Mouse (Mus musculus) embryo, embryonic 10 days (tissue): ENCODE measurements around the gene Pheta1.

ENCODE experiments used
- DNase-seq: peaks from one replicate; pipeline ENCODE4 v3.0.0-alpha.2; 2015; ENCODE audit warnings: low spot score

Gene Pheta1

DNA sequence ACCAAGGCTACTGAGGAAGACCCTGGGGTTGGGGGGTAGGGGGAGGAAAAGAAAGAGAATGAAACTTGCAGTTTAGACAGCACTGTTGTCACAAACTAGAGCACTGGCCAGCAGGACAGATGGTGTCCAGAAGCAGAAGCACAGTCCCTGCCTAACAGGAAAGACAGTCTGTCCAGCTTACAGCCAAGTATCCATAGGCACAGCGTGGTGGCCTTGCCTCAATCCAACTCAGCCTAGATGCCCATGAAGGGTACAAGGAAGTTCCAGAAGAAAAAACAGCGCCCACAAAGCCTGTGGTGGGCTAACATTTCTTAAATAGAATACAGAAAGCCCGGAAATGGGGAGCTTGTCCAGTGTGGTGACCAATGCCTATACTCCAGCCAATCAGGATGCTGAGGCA lies 23.2 kb upstream of the Pheta1 start:
- DNase-seq, result no peak

DNA sequence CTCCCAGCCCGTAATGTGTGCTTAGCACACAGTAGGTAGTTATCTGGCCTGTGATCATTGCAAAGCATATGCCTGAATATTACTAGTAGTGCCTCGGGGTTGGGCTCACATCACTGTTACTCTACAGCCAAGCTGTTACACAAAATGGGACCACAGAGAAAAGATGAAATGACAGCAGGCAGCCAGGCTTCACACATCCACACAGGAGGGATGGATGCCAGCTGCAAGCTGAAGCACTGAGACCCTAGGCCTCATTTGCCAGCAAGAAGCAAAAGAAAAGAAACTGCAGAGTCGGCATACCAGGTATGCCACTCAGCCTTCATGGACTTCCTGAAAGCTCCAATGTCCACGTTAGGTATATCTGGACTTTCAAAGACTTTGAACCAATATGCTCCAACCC lies 20.9 kb upstream of the Pheta1 start:
- DNase-seq, result no peak

DNA sequence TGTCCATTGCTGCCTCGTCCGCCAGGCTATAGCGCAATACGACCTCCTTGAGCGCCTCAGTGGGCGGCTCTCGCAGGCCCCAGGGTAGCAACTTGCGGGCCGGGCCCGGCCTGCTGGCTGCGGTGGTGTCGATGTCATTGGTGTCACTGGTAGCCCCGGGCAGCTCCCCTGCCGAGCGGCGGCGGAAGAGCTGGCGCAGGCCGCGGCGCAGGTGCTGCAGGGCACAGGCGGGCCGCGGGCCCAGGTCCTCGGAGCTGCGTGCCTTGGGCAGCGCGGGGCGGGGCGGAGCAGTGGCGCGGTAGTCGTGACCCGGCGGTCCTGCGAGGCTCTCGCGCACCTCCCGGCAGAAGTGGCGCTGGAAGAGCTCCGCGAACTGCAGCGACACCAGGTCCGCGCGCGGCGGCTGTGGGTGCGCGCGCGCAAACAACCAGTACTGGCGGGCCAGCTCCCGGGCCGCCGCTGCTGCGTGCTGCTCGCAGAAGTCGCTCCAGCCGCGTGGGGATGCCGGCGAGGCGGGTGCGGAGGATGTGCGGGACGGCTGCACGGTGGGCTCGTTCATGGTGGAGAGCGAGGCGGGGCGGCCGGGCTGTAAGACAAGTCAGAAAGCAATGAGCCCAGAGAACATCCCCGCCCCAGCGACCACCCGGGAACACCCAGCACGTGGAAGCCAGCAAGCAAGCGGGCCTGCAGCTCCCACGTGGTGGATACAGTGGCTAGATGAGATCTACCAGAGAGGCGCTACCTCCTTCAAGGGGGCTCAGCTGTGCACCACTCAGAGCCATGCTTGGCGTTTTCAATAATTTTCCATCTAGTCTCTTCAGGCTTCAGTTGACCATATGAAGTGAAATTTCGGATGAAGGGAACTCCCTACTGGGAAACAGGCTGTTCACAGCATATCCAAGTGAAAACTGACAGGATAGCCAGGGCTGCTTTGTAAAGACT lies 20.0 kb upstream of the Pheta1 start:
- peak; percentile 51 for DNase-seq

DNA sequence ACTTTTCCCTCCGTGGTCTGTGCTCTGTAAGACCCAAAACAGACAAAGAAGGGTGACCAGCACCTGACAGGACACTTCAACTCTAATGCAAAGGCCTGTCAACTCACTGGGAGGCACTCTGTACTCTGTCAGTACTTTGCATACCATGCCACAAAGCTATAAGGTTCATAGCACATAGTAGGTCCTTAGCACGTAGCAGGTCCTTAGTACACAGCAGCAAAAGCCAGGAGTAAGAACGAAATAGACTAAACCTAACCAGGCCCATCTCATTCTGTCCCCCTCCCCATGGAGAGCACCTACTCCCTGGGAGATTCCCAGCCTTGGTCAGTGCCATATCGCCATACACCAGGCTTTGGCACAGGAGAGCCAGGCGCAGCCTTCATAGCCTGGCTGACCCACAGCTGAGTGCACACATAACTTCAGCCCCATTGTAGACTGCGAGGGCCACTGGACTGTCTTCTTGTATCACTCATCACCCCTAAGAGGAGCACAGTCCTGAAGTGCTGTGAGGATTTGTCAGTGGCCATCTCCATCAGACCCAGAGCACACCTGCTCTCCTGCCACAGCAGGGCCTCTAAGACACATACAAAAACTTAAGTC lies 17.7 kb upstream of the Pheta1 start:
- no peak for DNase-seq

DNA sequence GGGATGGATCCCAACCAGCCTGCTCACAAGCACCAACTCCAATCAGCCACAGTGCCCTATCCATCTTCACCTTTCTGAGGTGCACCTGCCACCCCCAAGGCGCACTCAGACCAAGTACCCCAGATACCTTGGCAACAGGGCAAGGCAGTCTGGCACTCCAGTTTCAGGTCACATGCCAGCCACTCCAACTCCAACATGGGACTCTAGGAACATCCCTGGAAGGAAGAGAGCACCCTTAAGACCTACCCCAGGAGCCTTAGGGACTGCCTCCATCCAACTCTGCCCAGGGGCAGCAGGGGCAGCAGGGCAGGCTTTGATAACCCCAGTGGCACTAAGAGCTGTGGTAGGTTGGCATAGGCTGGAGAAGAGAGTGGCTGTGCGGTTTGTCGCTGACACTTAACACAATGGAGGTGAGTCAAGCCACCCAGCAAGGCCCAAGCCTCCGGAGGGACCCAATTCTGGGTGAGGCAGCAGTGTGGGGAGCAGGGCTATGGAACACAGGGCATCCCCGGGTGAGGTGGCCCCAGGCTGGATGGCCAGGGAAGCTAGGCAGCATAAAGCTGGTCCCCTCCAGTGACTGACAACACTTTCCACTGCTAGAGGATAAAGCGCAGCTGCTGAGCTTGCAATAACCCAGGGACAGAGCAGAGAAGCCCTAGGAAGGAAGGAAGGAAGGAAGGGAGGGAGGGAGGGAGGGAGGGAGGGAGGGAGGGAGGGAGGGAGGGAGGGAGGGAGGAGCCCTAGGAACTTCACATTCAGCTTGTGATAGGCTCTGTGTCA lies 16.2 kb upstream of the Pheta1 start:
- no peak for DNase-seq

DNA sequence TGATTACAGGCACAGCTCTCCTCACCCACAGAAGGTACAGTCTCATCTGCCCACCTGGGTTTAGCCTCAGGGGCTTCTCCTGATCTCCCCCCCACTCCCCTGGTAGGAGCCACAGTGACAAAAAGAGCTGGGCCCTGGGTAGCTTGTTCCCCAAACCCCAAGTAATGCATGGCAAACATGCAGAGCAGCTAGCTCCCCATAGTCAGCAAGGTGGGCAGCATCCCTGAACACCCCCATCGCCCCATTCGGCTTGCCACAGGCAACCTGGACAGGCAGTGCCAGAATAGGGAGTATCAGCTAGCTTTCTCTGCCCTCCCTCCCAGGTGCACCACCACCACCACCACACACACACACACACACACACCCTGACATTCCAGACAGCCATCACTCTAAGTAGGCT lies 15.6 kb upstream of the Pheta1 start:
- DNase-seq, result no peak

DNA sequence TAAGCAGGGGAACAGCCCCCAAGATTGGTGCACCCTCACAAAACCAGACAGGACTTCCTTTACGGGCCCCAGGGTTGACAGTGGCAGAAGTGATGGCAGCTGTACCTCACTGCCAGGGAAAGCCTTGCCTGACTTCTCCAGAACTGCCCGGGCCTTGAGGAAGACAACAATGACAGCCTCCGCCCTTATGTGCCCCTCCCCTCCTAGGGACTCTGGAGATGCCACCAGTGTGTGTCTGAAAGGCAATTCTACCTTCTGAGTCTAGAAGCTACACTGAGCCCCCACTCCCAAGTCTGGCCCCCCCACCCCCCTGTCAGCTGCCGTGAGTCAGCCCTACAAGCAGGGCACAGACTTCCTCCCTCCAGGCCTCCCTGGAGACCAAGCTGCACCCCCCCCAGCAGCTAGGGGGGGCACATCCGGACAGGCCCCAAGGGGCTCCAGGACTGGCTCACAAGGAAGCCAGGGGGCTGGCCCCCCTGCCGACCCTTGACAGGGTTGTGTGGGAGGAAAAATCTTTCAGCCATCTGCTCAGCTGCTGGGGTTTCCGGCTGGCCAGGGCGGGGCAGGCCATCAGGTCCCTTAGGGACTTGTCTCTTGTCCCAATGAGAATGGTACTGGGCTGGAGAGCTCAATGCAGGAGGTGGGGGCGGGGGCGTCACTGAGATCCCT lies 15.1 kb upstream of the Pheta1 start:
- DNase-seq, result no peak

DNA sequence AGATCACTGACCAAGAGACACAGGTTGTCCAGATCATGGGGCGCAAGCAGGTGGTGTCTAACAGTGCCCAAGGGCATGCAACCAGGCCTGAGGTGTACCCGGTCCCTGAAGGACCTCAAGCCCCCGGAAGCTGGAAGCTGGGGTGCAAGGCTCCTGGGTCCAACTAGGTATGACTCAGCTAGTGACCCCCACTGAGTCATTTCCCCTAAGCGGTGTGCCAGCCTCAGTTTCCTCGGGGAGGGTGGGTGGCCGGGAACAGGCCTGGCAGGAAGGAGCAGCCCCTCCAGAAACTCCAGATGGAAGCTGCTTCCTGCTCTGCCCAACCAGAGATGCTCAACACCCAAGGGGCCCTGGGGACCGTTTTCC lies 14.6 kb upstream of the Pheta1 start:
- no peak for DNase-seq

DNA sequence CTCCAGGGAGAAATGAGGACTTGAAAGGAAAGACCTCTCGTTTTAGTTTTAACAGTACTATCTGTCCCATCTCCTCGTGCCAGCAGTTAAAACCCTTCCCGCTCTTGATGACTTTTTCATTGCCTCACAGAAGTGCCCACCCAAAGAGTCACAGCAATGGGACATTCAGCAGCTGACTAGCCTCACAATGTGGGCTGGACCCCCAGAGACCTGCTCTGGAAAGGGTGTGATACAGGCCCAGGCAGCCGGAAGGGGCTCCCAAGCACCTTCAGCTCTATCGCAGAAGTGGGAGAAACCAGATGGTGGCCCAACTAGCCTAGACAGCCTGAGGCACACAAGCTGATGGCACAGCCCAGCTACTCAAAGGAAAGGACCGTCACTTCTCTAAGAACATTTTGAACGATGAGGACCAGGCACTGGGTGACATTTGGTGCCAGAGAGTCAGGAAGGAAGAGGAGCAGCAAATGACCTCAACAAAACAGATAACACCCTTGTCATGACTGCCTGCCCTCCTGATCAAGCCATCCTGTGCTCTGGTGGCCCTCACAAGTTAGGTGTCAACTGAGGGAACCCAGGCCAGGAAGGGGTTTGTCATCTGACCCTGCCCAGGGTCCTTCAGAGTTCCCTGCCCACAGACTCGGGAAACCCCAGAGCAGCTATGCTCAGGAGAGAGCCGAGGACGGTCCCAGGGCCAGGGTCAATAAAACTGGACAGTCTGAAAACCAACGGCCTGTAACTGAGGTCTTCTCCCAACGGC lies 13.6 kb upstream of the Pheta1 start:
- DNase-seq, result no peak

DNA sequence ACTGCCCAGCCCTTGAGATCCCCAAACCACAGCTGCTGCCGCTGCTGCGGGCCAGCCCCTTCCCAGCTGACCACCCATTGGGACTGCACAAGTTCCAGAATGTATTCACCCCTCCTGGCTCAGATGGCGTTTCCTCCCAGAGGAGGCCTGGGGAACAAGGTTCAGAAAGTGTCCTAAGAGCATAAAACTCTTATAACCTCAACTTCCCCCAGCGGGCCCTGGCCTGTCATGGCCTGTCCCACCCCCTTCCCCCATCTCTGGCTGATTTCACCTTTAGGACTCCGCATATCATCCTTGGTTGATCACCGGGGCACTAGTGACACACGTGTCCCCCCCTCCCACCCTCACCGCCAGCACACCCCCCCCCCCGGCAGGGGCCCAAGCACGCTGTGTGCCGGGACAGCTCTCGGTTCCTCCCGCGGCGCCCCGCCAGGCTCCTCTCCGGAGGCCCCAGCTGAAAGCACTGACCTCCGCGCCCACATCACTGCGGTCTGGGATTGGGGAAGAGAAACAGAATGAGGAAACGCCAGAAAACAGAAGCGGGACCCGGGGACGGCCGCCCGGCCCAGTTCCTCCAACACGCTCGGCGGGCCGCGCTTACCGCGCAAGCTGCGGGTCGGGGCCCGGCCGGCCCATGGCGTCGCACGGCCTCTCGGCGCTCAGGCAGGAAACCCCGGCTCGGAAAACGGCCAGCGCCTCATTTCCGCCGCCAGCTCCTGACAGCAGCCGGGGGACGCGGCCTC lies 12.7 kb upstream of the Pheta1 start:
- DNase-seq, result no peak

DNA sequence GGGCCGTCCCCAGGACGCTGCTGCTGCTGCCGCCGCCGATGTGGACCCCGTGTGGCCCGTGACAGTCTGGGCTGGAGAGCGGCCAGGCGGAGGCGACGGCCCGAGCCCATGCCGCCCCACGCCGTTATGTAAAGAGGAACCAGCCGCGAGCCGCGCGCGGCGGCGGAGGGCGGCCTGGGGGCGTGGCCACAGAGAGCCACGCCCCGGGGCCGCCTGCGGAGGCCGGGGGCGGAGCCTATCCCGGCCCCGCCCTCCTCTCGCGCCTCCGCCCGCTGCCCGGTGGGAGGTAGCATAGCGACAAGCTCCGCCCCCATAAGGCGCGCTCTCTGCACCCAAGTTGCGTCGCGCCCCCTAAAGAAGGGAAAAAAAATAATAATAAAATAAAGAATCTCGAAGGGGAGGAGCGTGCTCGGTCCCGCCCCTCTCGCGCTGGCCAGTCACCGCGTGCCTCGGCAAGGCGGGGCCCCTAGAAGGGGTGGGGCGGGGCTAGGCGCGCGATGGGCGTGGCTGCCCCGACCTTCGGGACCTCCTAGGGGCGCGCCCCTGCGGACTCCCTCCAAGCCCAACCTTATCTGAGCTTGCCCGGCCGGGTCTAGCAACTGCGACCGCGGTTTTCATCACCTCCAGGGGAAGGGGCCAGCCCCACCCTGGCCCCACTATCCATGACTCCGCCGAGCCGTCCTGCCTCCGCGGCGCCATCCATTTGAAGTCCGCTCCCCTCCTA lies 11.9 kb upstream of the Pheta1 start:
- peak; percentile 89 for DNase-seq

DNA sequence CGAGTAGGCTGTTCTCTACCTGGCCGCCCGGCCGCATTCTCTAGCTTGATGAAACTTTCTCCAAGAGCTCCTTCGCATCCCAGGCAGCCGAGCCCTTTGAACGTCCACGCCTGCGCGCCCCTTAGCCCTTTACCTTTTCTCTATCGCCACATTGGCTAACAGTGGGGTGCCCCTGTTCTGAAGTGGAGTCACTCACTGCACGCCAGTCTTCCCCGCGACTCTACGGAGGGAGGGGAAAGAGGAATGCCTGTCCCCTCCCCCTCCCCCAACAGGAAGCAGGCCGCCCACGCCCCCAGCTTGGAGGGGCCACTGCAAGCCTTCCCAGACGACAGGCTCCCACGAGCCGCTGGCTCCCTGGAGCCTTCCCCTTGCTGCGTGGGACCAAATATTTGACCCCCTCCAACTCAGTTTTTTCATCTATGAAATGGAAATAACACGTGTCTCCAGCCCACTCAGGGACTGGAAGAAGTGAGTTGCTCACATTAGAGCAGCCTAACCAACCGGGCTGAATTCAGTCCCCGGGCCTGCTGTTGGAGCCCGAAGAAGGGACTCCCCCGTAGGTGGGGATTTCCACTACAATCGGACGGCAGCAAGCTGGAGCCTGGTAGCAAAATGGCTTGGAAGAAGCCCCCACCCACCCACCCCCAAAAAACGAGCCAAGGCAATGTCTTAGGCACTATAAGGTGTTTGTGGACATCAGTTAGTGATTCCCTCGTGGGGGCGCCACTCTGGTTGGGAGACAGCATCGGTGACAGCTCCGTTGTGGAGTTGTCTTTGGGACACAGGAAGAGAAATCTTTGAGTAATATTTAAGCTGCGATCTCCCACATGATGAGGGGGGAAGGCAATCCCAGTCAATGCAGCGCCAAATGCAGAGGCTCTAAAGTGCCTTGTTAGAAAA lies 11.1 kb upstream of the Pheta1 start, which contains the start of gene Sh2b3:
TSS of gene Sh2b3 (minus strand) at position 206 of the 900 bp plus-strand sequence.
- DNase-seq, result no peak

DNA sequence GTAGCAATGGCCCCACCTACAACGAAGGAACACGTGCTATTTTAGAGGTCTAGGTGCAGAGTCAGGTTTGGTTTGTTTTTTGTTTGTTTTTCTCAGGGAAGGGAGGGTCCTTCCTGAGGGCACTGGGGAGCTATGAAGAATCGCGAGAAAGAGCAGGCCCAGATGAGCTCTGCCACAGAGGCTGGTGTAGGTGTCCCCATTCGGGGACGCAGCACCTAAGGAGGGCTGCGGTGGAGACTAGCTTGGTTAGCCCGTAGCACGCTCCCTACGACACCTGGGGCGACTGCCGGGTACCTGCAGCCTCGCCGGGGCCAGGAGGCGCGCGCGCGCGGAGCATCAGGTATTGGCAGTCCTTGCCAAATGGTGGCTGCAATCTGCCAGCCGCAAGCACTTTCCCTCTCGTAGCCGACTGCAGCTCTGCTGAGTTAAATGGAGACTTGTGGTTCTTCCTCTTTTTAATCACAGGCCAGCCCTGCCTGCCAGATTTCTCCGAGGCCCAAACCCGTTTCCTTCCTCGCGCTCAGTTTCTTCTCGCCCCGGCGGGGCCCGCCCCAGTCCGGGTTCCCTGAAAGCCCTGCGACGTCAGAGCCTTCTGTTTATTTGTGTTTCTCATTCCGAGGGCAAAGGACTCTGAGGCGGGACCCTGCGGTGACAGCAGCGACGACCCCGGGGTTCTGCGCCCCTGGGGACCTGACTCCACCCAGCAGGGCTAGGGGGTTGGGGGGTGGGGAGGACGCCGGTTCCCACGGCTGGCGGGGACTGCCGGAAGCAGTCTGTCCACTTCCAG lies 10.2 kb upstream of the Pheta1 start:
- DNase-seq, result no peak

DNA sequence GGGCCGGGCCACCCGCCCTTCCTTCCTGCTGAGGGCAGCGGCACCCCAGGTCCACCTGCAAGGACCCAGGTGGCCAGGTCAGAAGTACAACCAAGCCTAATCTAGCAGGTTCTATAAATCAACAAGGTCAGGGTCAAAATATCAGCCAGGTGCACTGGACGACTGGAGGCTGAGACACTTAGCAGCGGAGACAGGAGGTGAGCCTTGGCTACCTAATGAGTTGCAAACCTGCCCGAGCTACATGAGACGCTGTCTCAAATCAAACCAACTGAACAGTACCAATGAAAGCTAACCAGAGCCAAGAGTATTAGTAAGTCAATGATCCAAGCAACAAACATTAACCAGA lies 9.7 kb upstream of the Pheta1 start:
- DNase-seq, result no peak

DNA sequence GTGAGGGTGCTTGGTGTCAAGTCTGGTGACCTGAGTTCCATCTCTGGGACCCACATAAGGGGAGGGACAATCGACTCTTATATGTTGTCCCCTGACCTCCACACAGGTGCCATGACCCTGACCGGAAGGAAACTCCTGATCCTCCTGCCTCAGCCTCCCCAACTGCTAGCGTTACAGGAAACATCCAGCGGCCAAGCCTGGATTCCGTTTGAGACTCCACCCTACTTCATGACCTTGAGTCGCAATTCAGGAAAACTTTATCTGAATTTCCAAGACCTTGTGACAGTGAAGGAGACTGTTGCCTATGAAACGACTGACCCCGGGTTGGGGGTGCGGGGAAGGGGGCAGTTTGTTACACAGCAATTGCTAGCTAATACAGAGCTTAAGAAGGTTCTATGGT lies 7.3 kb upstream of the Pheta1 start:
- DNase-seq, result no peak

DNA sequence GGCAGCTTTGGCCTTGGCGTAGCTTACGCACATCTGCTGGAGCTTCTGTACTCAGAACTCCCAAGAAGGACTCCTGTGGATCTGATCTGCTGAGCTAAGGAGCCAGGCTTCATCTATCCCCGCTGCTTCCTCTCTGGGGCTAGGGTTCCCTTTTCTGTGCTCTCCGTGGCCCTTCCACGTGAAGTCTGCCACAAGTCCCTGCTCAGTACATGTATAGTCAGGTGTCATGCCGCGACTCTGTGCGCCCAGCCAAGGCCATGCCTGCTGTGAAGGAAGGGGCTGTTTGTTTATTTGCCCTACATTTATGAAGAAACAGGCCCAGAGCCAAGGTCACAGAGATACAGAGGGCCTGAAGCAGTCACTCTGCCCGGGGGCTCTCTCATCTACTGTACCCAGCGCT lies 6.8 kb upstream of the Pheta1 start:
- no peak for DNase-seq

DNA sequence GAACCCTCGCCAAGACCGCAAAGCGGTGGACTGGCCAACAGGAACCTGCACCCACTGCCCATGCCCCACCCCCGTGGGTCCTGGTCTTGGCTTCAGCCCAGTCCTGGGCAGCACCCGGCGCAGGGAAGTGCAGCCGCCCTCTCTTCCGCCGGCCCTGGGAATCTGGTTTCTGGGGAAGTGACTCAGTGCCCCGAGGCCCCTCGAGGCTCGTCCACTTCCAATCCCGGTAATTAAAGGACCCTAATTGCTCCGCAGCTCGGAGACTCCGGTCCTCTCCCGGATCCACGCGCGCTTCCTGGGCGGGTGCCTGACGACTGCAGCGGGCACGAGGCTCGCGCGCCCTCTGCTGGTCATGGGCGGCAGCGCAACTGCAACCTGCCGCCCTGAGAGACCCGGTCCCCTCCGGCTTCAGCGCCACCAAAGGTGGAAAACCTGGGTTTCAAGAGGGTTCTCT lies 6.1 kb upstream of the Pheta1 start:
- DNase-seq, result peak; percentile 84
